In genomic region chr4:132039975-132040645, GRCm38 (mm10) we compare ENCODE assay signal across 8 mouse cellular contexts. TPM values are rescaled to one million over a fixed set of nuclear protein-coding genes. Genes with fewer than 3 reads are reported as not detected.
A peak's percentile ranks its signal among the peaks of the same experiment; 100 is the strongest.
DNase-seq lines count a peak whose midpoint lies in the region; ATAC-seq and TF ChIP-seq lines count a peak whose summit lies in the region.

No protein-coding gene starts in this region.

- H3K4me2 ChIP-seq in kidney, embryonic 16.5 days (replicated peaks; ENCODE audit: low read depth, low read length) = no peak overlapping the region
- peak overlapping the region; percentile 62 for H3K4me2 ChIP-seq in liver, embryonic 14.5 days (ENCODE audit: low read depth)
- no peak overlapping the region for H3K4me2 ChIP-seq in stomach, embryonic 16.5 days (ENCODE audit: low read depth, low read length)
- no peak overlapping the region for H3K4me2 ChIP-seq in midbrain, embryonic 15.5 days
- no peak overlapping the region for H3K4me2 ChIP-seq in intestine, postnatal 0 days (replicated peaks; ENCODE audit: low read depth)

- peak; percentile 61 for TF ChIP-seq EP300 in liver, embryonic 14.5 days (IDR thresholded peaks at IDR 0.05; ENCODE audit: low read depth)

- H3K36me3 ChIP-seq in kidney, embryonic 16.5 days (ENCODE audit: insufficient read depth, low read length) = no peaks in the 10 kb centered on the region
- peaks cover 27% of the 10 kb centered on the region for H3K36me3 ChIP-seq in liver, embryonic 14.5 days (replicated peaks; ENCODE audit: control insufficient read depth, insufficient read depth, low read depth)
- no peaks in the 10 kb centered on the region for H3K36me3 ChIP-seq in stomach, embryonic 16.5 days (ENCODE audit: control insufficient read depth, insufficient read depth, low read length)
- H3K36me3 ChIP-seq in midbrain, embryonic 15.5 days (replicated peaks) = no peaks in the 10 kb centered on the region
- no peaks in the 10 kb centered on the region for H3K36me3 ChIP-seq in intestine, postnatal 0 days (ENCODE audit: control insufficient read depth, insufficient read depth)

- peaks cover 10% of the 10 kb centered on the region for H3K4me1 ChIP-seq in kidney, embryonic 16.5 days (ENCODE audit: insufficient read depth, low read length)
- peaks cover 50 to 54% of the 10 kb centered on the region in 2 experiments for H3K4me1 ChIP-seq in liver, embryonic 14.5 days (replicated peaks; ENCODE audit: control insufficient read depth in 2 of 2, insufficient read depth in 2 of 2, low read length in 1 of 2)
- peaks cover 12% of the 10 kb centered on the region for H3K4me1 ChIP-seq in stomach, embryonic 16.5 days (ENCODE audit: control insufficient read depth, insufficient read depth, low read length)
- peaks cover 29% of the 10 kb centered on the region for H3K4me1 ChIP-seq in midbrain, embryonic 15.5 days
- no peaks in the 10 kb centered on the region for H3K4me1 ChIP-seq in intestine, postnatal 0 days (replicated peaks; ENCODE audit: control insufficient read depth, insufficient read depth, low read length)

- TF ChIP-seq CTCF in liver, embryonic 14.5 days (IDR thresholded peaks at IDR 0.05; ENCODE audit: low read depth) = no peak
- TF ChIP-seq CTCF in intestine, postnatal 0 days (IDR thresholded peaks at IDR 0.05; ENCODE audit: low read depth) = no peak

- no peak overlapping the region for H3K9ac ChIP-seq in kidney, embryonic 16.5 days (replicated peaks; ENCODE audit: low read length)
- peak overlapping the region; percentile 57 for H3K9ac ChIP-seq in liver, embryonic 14.5 days (replicated peaks)
- no peak overlapping the region for H3K9ac ChIP-seq in stomach, embryonic 16.5 days (ENCODE audit: low read length)
- H3K9ac ChIP-seq in midbrain, embryonic 15.5 days = no peak overlapping the region
- H3K9ac ChIP-seq in intestine, postnatal 0 days (ENCODE audit: low read depth, low read length) = no peak overlapping the region

- no peak overlapping the region for H3K4me3 ChIP-seq in kidney, embryonic 16.5 days (ENCODE audit: low read length)
- peak overlapping the region in 1 of 2 experiments; percentile 24; a peak in 2 of 4 replicates for H3K4me3 ChIP-seq in liver, embryonic 14.5 days (ENCODE audit: insufficient read depth in 1 of 2, low read depth in 2 of 2, low read length in 2 of 2)
- no peak overlapping the region for H3K4me3 ChIP-seq in stomach, embryonic 16.5 days (replicated peaks; ENCODE audit: low read length)
- no peak overlapping the region for H3K4me3 ChIP-seq in midbrain, embryonic 15.5 days
- H3K4me3 ChIP-seq in intestine, postnatal 0 days (ENCODE audit: low read depth, low read length) = no peak overlapping the region

- no peaks in the 10 kb centered on the region for H3K27me3 ChIP-seq in kidney, embryonic 16.5 days (ENCODE audit: insufficient read depth, low read length)
- no peaks in the 10 kb centered on the region for H3K27me3 ChIP-seq in liver, embryonic 14.5 days (ENCODE audit: control insufficient read depth, insufficient read depth, low read length)
- no peaks in the 10 kb centered on the region for H3K27me3 ChIP-seq in stomach, embryonic 16.5 days (ENCODE audit: control insufficient read depth, insufficient read depth, low read length)
- H3K27me3 ChIP-seq in midbrain, embryonic 15.5 days (replicated peaks) = no peaks in the 10 kb centered on the region
- H3K27me3 ChIP-seq in intestine, postnatal 0 days (replicated peaks; ENCODE audit: control insufficient read depth, insufficient read depth, low read length) = no peaks in the 10 kb centered on the region

- WGBS in kidney, embryonic 16.5 days = 72% methylated on average over 8 of the region's 8 CpGs
- WGBS in liver, embryonic 14.5 days (ENCODE audit: insufficient replicate concordance) = 13% methylated on average over 8 of the region's 8 CpGs
- WGBS in stomach, embryonic 16.5 days = 68% methylated on average over 8 of the region's 8 CpGs
- 91% methylated on average over 8 of the region's 8 CpGs for WGBS in midbrain, embryonic 15.5 days
- WGBS in intestine, postnatal 0 days = 69% methylated on average over 8 of the region's 8 CpGs

- no peaks in the 10 kb centered on the region for H3K9me3 ChIP-seq in kidney, embryonic 16.5 days (ENCODE audit: low read length)
- no peaks in the 10 kb centered on the region for H3K9me3 ChIP-seq in liver, embryonic 14.5 days (ENCODE audit: control insufficient read depth, low read length)
- no peaks in the 10 kb centered on the region for H3K9me3 ChIP-seq in stomach, embryonic 16.5 days (replicated peaks; ENCODE audit: control insufficient read depth, low read length)
- no peaks in the 10 kb centered on the region for H3K9me3 ChIP-seq in midbrain, embryonic 15.5 days
- H3K9me3 ChIP-seq in intestine, postnatal 0 days (ENCODE audit: control insufficient read depth) = no peaks in the 10 kb centered on the region

- H3K27ac ChIP-seq in kidney, embryonic 16.5 days (ENCODE audit: low read length) = no peak overlapping the region
- H3K27ac ChIP-seq in liver, embryonic 14.5 days = peak overlapping the region; percentile 83
- 0 out of 2 replicates have a peak overlapping the region, but pooled peaks have one; percentile 47 for H3K27ac ChIP-seq in stomach, embryonic 16.5 days (ENCODE audit: low read length)
- no peak overlapping the region for H3K27ac ChIP-seq in midbrain, embryonic 15.5 days
- no peak overlapping the region for H3K27ac ChIP-seq in intestine, postnatal 0 days (ENCODE audit: low read depth, low read length)

- peak; percentile 55 for DNase-seq in kidney, adult 9 months
- peak; percentile 18 for DNase-seq in brain, adult 2 months (ENCODE audit: low read depth, low spot score)
- peak; percentile 64 to 74 (median 66) for DNase-seq in liver, embryonic 14.5 days (ENCODE audit: low read depth in 3 of 3, low spot score in 3 of 3)
- DNase-seq in left cerebral cortex, postnatal 10 days (ENCODE audit: extremely low spot score in 1 of 2, low spot score in 2 of 2) = no peak

- ATAC-seq in kidney, embryonic 16.5 days (ENCODE audit: low FRiP score, low TSS enrichment) = no peak
- ATAC-seq in liver, embryonic 14.5 days (ENCODE audit: insufficient read depth) = peak; percentile 77
- ATAC-seq in stomach, embryonic 16.5 days (ENCODE audit: insufficient read depth, low FRiP score) = no peak
- no peak for ATAC-seq in midbrain, embryonic 15.5 days (replicated peaks)
- ATAC-seq in intestine, postnatal 0 days = no peak

- intact Hi-C loops in left cerebral cortex, postnatal 10 days (cut with DNase I) = no loop called here

RNA-seq across cellular contexts. Expression of gene Gm10300, which starts 34.4 kb away (rescaled TPM):
- 0.08 and 0.12 TPM in 2 replicates for polyA plus RNA-seq in kidney, embryonic 16.5 days (2015; fragmentation: Nextera tagmentation; extraction: Ambion mirVana)
- polyA plus RNA-seq in liver, embryonic 14.5 days (2012; rRNA removed) = 0.11 and 0.15 TPM in 2 replicates
- polyA plus RNA-seq in liver, embryonic 14.5 days (2014; fragmentation: Nextera tagmentation; extraction: Ambion mirVana) = 0.32 and 0.40 TPM in 2 replicates
- polyA plus RNA-seq in stomach, embryonic 16.5 days (2015; fragmentation: Nextera tagmentation; extraction: Ambion mirVana) = 0.05 TPM in 1 of 2 replicates, not detected in the other
- total RNA-seq in left cerebral cortex, postnatal 10 days (2021) = under 1 TPM in 1 of 2 experiments, not detected in 1; 0.15 TPM
- polyA plus RNA-seq in midbrain, embryonic 15.5 days (2015; fragmentation: Nextera tagmentation; extraction: Ambion mirVana) = 0.08 TPM in 1 of 2 replicates, not detected in the other
- polyA plus RNA-seq in intestine, postnatal 0 days (2015; fragmentation: Nextera tagmentation; extraction: Ambion mirVana) = 0.08 and 0.09 TPM in 2 replicates

RNA-seq across cellular contexts. Expression of gene Epb41, which starts 35.0 kb away (rescaled TPM):
- polyA plus RNA-seq in kidney, embryonic 16.5 days (2015; fragmentation: Nextera tagmentation; extraction: Ambion mirVana) = 68.6 and 72.5 TPM in 2 replicates
- polyA plus RNA-seq in liver, embryonic 14.5 days (2012; rRNA removed) = 105 and 113 TPM in 2 replicates
- polyA plus RNA-seq in liver, embryonic 14.5 days (2014; fragmentation: Nextera tagmentation; extraction: Ambion mirVana) = 153 and 166 TPM in 2 replicates
- 55.7 and 60.0 TPM in 2 replicates for polyA plus RNA-seq in stomach, embryonic 16.5 days (2015; fragmentation: Nextera tagmentation; extraction: Ambion mirVana)
- 10 to 100 TPM; 28.9 to 31.9 TPM for total RNA-seq in left cerebral cortex, postnatal 10 days (2021)
- 74.4 and 80.1 TPM in 2 replicates for polyA plus RNA-seq in midbrain, embryonic 15.5 days (2015; fragmentation: Nextera tagmentation; extraction: Ambion mirVana)
- 22.2 TPM in 2 replicates for polyA plus RNA-seq in intestine, postnatal 0 days (2015; fragmentation: Nextera tagmentation; extraction: Ambion mirVana)

Comparison
In these comparisons a context has a peak if more than half of its experiments do, and no peak if none do; other contexts are left out.
1. DNase-seq: peak in kidney, adult 9 months (single experiment), brain, adult 2 months (single experiment) and liver, embryonic 14.5 days (3 of 3); none in left cerebral cortex, postnatal 10 days (0 of 2).
2. H3K27ac ChIP-seq: peak in liver, embryonic 14.5 days (single experiment) and stomach, embryonic 16.5 days (single experiment); none in kidney, embryonic 16.5 days (single experiment), midbrain, embryonic 15.5 days (single experiment) and intestine, postnatal 0 days (single experiment).